Mouse (Mus musculus) brain, embryonic 14.5 days (tissue): Measurements from ENCODE around the gene Coasy.

ENCODE experiments used
- CTCF ChIP-seq: fragments of 200-500 bp; IDR thresholded peaks from 2 replicates; pipeline ENCODE4 v1.5.1; 2012; ENCODE audit warnings: inconsistent platforms, mild to moderate bottlenecking, moderate library complexity, borderline replicate concordance; ENCODE audit not compliant: insufficient read depth, insufficient read length; ENCODE audit errors: extremely low read depth
- POLR2A ChIP-seq: fragments of 200-500 bp; IDR thresholded peaks from 2 replicates; pipeline ENCODE4 v1.6.1; 2012; ENCODE audit warnings: mild to moderate bottlenecking, inconsistent platforms, borderline replicate concordance; ENCODE audit not compliant: poor library complexity, insufficient read depth, insufficient read length, severe bottlenecking; ENCODE audit errors: extremely low read depth

- TF ChIP-seq CTCF (peak; percentile 40; the same call in 1 of the 2 replicates), POLR2A (peak; percentile 51; the same call in 1 of the 2 replicates)
Measured at GRCm38 (mm10) chr11:101082208-101083082, at the start of gene Coasy.
